Comparison of ENCODE assay signal across 17 mouse cellular contexts in genomic region chr6:125922746-125923145, GRCm38 (mm10).
DNase-seq lines count a peak whose midpoint lies in the region; ATAC-seq and TF ChIP-seq lines count a peak whose summit lies in the region.
"Had no signal": no experiment of that assay in that cellular context is flagged by ENCODE, and none has a peak within 500 bp of the region (broad histone marks: within the 10 kb centered on the region; RNA-seq: fewer than 3 reads in every experiment).

No protein-coding gene starts in this region.

- no peak for TF ChIP-seq CTCF in brain, embryonic 14.5 days (IDR thresholded peaks at IDR 0.05; ENCODE audit: borderline replicate concordance, extremely low read depth, insufficient read depth, insufficient read length)

- H3K27me3 ChIP-seq in limb, embryonic 14.5 days (ENCODE audit: control insufficient read depth, insufficient read depth, low read length) = no peaks in the 10 kb centered on the region
- no peaks in the 10 kb centered on the region for H3K27me3 ChIP-seq in limb, embryonic 10.5 days (ENCODE audit: low read depth, poor library complexity, severe bottlenecking)
- H3K27me3 ChIP-seq: hindbrain, embryonic 13.5 days; intestine, embryonic 15.5 days; liver, embryonic 12.5 days; lung, embryonic 15.5 days had no signal

- no peak overlapping the region for H3K4me2 ChIP-seq in limb, embryonic 14.5 days (replicated peaks; ENCODE audit: low read depth, low read length, severe bottlenecking)
- H3K4me2 ChIP-seq: heart, embryonic 11.5 days; hindbrain, embryonic 13.5 days; intestine, embryonic 15.5 days; liver, embryonic 12.5 days; lung, embryonic 15.5 days had no signal

- peak; percentile 6 for DNase-seq in limb, embryonic 14.5 days (ENCODE audit: low spot score)
- no peak for DNase-seq in limb, embryonic 10.5 days (ENCODE audit: low spot score)
- DNase-seq in brain, embryonic 14.5 days (ENCODE audit: low read depth) = peak; percentile 17
- peak; percentile 16 for DNase-seq in cerebellum, adult 11 months
- peak; percentile 67 to 74 for DNase-seq in cerebellum, postnatal 10 days
- no peak for DNase-seq in adipocyte (ENCODE audit: low spot score)
- DNase-seq in thymus, postnatal 4 days = no peak
- DNase-seq: adrenal gland, adult 8-10 months; heart, postnatal 10 days; kidney, postnatal 4 days had no signal

- 63% methylated on average over 3 of the region's 3 CpGs for WGBS in limb, embryonic 14.5 days
- 80% methylated on average over 3 of the region's 3 CpGs for WGBS in limb, embryonic 10.5 days

- no peaks in the 10 kb centered on the region for H3K4me1 ChIP-seq in limb, embryonic 14.5 days (ENCODE audit: control insufficient read depth, insufficient read depth, low read length)
- no peaks in the 10 kb centered on the region for H3K4me1 ChIP-seq in limb, embryonic 10.5 days
- H3K4me1 ChIP-seq: hindbrain, embryonic 13.5 days; intestine, embryonic 15.5 days; liver, embryonic 12.5 days had no signal

- ATAC-seq in limb, embryonic 14.5 days (ENCODE audit: low FRiP score, low read depth) = no peak
- ATAC-seq: intestine, embryonic 15.5 days; liver, embryonic 12.5 days; midbrain, embryonic 16.5 days had no signal

- no peak overlapping the region for H3K9ac ChIP-seq in limb, embryonic 14.5 days (ENCODE audit: low read depth, low read length, severe bottlenecking)
- H3K9ac ChIP-seq: hindbrain, embryonic 13.5 days; intestine, embryonic 15.5 days; liver, embryonic 12.5 days; lung, embryonic 15.5 days had no signal

- TF ChIP-seq POLR2A in limb, embryonic 14.5 days (IDR thresholded peaks at IDR 0.05; ENCODE audit: borderline replicate concordance, extremely low read depth, insufficient read depth, insufficient read length) = no peak
- no peak for TF ChIP-seq POLR2A in brain, embryonic 14.5 days (IDR thresholded peaks at IDR 0.05; ENCODE audit: borderline replicate concordance, extremely low read depth, insufficient read depth, insufficient read length, poor library complexity, severe bottlenecking)

- H3K4me3 ChIP-seq in limb, embryonic 14.5 days (replicated peaks; ENCODE audit: low read length) = no peak overlapping the region
- H3K4me3 ChIP-seq in limb, embryonic 10.5 days = no peak overlapping the region
- H3K4me3 ChIP-seq: hindbrain, embryonic 13.5 days; intestine, embryonic 15.5 days; liver, embryonic 12.5 days; lung, embryonic 15.5 days had no signal

- no peaks in the 10 kb centered on the region for H3K9me3 ChIP-seq in limb, embryonic 14.5 days (ENCODE audit: control insufficient read depth, low read length)
- H3K9me3 ChIP-seq in limb, embryonic 10.5 days (replicated peaks) = no peaks in the 10 kb centered on the region
- H3K9me3 ChIP-seq: hindbrain, embryonic 13.5 days; intestine, embryonic 15.5 days; liver, embryonic 12.5 days; lung, embryonic 15.5 days had no signal

- H3K36me3 ChIP-seq in limb, embryonic 14.5 days (ENCODE audit: control insufficient read depth, insufficient read depth, low read length) = no peaks in the 10 kb centered on the region
- no peaks in the 10 kb centered on the region for H3K36me3 ChIP-seq in limb, embryonic 10.5 days
- H3K36me3 ChIP-seq: hindbrain, embryonic 13.5 days; intestine, embryonic 15.5 days; liver, embryonic 12.5 days; lung, embryonic 15.5 days had no signal

- no peak overlapping the region for H3K27ac ChIP-seq in limb, embryonic 14.5 days (replicated peaks; ENCODE audit: low read depth, low read length)
- H3K27ac ChIP-seq in limb, embryonic 10.5 days = no peak overlapping the region
- H3K27ac ChIP-seq: hindbrain, embryonic 13.5 days; intestine, embryonic 15.5 days; liver, embryonic 12.5 days; lung, embryonic 15.5 days; stomach, postnatal 0 days had no signal

Comparison
In these comparisons a context has a peak if more than half of its experiments do, and no peak if none do; other contexts are left out.
1. DNase-seq: peak in limb, embryonic 14.5 days (single experiment), brain, embryonic 14.5 days (single experiment), cerebellum, adult 11 months (single experiment) and cerebellum, postnatal 10 days (2 of 2); none in limb, embryonic 10.5 days (single experiment), adipocyte (single experiment) and thymus, postnatal 4 days (single experiment).